Mouse (Mus musculus): ENCODE data around the gene Cavin1. TPM values are rescaled to one million over a fixed set of nuclear protein-coding genes. Genes with fewer than 3 reads are reported as not detected.

Gene Cavin1
- polyA plus RNA-seq, 1 experiment = 27.4 TPM

GRCm38 (mm10) chr11:100957244-100957643 lies 13.4 kb downstream of the Cavin1 start:
- H3K27me3 ChIP-seq (ENCODE audit: control insufficient read depth, insufficient read depth, low read length) = peaks cover 11% of the 10 kb centered on the region
- H3K4me1 ChIP-seq (ENCODE audit: control insufficient read depth, insufficient read depth, insufficient read length, low read length) = peaks cover 9% of the 10 kb centered on the region
- H3K27ac ChIP-seq (ENCODE audit: insufficient read depth, low read depth, low read length) = no peak overlapping the region
- TF ChIP-seq CTCF (IDR thresholded peaks at IDR 0.05; ENCODE audit: extremely low read depth, insufficient read length, insufficient replicate concordance, low read depth, low read length) (peak; percentile 95), POLR2A (IDR thresholded peaks at IDR 0.05; ENCODE audit: low read depth, low read length) (no peak)
- 2% methylated on average over 5 of the region's 5 CpGs for WGBS
- H3K4me3 ChIP-seq (ENCODE audit: low read depth, low read length) = no peak overlapping the region
- no peaks in the 10 kb centered on the region; the same call in 1 of the 2 replicates for H3K36me3 ChIP-seq (ENCODE audit: control insufficient read depth, insufficient read depth, low read length)

DNA sequence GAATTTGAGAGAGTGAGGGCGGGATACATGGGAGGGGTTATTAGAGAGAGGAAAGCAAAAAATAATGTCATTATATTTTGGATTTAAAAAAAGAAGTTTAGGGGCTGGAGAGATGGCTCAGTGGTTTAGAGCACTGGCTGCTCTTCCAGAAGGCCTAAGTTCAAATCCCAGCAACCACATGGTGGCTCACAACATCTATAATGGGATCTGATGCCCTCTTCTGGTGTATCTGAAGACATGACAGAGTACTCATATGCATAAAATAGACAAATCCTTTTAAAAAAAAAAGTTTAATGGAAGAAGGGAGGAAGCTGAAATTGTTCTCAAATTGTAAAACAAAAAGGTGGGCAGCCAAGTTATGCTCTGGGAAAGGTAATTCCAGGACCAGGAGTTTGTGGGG lies 21.1 kb downstream of the Cavin1 start:
- Histone ChIP-seq H3K4me3 (ENCODE audit: low read depth, low read length) (no peak overlapping the region), H3K36me3 (ENCODE audit: control insufficient read depth, insufficient read depth, low read length) (no peaks in the 10 kb centered on the region), H3K27ac (ENCODE audit: insufficient read depth, low read depth, low read length) (no peak overlapping the region), H3K27me3 (ENCODE audit: control insufficient read depth, insufficient read depth, low read length) (no peaks in the 10 kb centered on the region), H3K4me1 (ENCODE audit: control insufficient read depth, insufficient read depth, insufficient read length, low read length) (peaks cover 3% of the 10 kb centered on the region; the same call in 1 of the 2 replicates)
- TF ChIP-seq POLR2A (IDR thresholded peaks at IDR 0.05; ENCODE audit: low read depth, low read length) (no peak), CTCF (IDR thresholded peaks at IDR 0.05; ENCODE audit: extremely low read depth, insufficient read length, insufficient replicate concordance, low read depth, low read length) (no peak)
- WGBS = 100% methylated on average over 1 of the region's 1 CpGs

- TF ChIP-seq POLR2A (IDR thresholded peaks at IDR 0.05; ENCODE audit: low read depth, low read length) = no peak
- no peak for TF ChIP-seq CTCF (IDR thresholded peaks at IDR 0.05; ENCODE audit: extremely low read depth, insufficient read length, insufficient replicate concordance, low read depth, low read length)
- H3K36me3 ChIP-seq (ENCODE audit: control insufficient read depth, insufficient read depth, low read length) = no peaks in the 10 kb centered on the region
- H3K27ac ChIP-seq (ENCODE audit: insufficient read depth, low read depth, low read length) = no peak overlapping the region
- no peaks in the 10 kb centered on the region for H3K27me3 ChIP-seq (ENCODE audit: control insufficient read depth, insufficient read depth, low read length)
- 42% methylated on average over 4 of the region's 4 CpGs for WGBS
- H3K4me3 ChIP-seq (ENCODE audit: low read depth, low read length) = no peak overlapping the region
- peaks cover 3% of the 10 kb centered on the region; the same call in 1 of the 2 replicates for H3K4me1 ChIP-seq (ENCODE audit: control insufficient read depth, insufficient read depth, insufficient read length, low read length)
Measured at GRCm38 (mm10) chr11:100948317-100948716, 22.4 kb downstream of the Cavin1 start.

- Histone ChIP-seq H3K36me3 (ENCODE audit: control insufficient read depth, insufficient read depth, low read length) (no peaks in the 10 kb centered on the region), H3K4me3 (ENCODE audit: low read depth, low read length) (no peak overlapping the region), H3K27ac (ENCODE audit: insufficient read depth, low read depth, low read length) (no peak overlapping the region), H3K4me1 (ENCODE audit: control insufficient read depth, insufficient read depth, insufficient read length, low read length) (peaks cover 3% of the 10 kb centered on the region; the same call in 1 of the 2 replicates), H3K27me3 (ENCODE audit: control insufficient read depth, insufficient read depth, low read length) (no peaks in the 10 kb centered on the region)
- peak; percentile 29; the same call in 1 of the 2 replicates for TF ChIP-seq CTCF (IDR thresholded peaks at IDR 0.05; ENCODE audit: extremely low read depth, insufficient read length, insufficient replicate concordance, low read depth, low read length)
- TF ChIP-seq POLR2A (IDR thresholded peaks at IDR 0.05; ENCODE audit: low read depth, low read length) = no peak
Measured at GRCm38 (mm10) chr11:100947548-100947947, 23.1 kb downstream of the Cavin1 start.

GRCm38 (mm10) chr11:100946862-100947261 lies 23.8 kb downstream of the Cavin1 start:
- WGBS = 57% methylated on average over 4 of the region's 4 CpGs
- no peak for TF ChIP-seq POLR2A (IDR thresholded peaks at IDR 0.05; ENCODE audit: low read depth, low read length)

GRCm38 (mm10) chr11:100942388-100942787 lies 28.3 kb downstream of the Cavin1 start:
- TF ChIP-seq CTCF (IDR thresholded peaks at IDR 0.05; ENCODE audit: extremely low read depth, insufficient read length, insufficient replicate concordance, low read depth, low read length) (no peak), POLR2A (IDR thresholded peaks at IDR 0.05; ENCODE audit: low read depth, low read length) (no peak)
- 36% methylated on average over 1 of the region's 1 CpGs for WGBS
- no peak overlapping the region for H3K4me3 ChIP-seq (ENCODE audit: low read depth, low read length)

More at GRCm38 (mm10) chr11:100946862-100947261, 23.8 kb downstream of the Cavin1 start:
- Histone ChIP-seq H3K36me3 (ENCODE audit: control insufficient read depth, insufficient read depth, low read length) (no peaks in the 10 kb centered on the region), H3K4me3 (ENCODE audit: low read depth, low read length) (no peak overlapping the region), H3K27me3 (ENCODE audit: control insufficient read depth, insufficient read depth, low read length) (no peaks in the 10 kb centered on the region), H3K4me1 (ENCODE audit: control insufficient read depth, insufficient read depth, insufficient read length, low read length) (peaks cover 2% of the 10 kb centered on the region; the same call in 1 of the 2 replicates), H3K27ac (ENCODE audit: insufficient read depth, low read depth, low read length) (no peak overlapping the region)

DNA sequence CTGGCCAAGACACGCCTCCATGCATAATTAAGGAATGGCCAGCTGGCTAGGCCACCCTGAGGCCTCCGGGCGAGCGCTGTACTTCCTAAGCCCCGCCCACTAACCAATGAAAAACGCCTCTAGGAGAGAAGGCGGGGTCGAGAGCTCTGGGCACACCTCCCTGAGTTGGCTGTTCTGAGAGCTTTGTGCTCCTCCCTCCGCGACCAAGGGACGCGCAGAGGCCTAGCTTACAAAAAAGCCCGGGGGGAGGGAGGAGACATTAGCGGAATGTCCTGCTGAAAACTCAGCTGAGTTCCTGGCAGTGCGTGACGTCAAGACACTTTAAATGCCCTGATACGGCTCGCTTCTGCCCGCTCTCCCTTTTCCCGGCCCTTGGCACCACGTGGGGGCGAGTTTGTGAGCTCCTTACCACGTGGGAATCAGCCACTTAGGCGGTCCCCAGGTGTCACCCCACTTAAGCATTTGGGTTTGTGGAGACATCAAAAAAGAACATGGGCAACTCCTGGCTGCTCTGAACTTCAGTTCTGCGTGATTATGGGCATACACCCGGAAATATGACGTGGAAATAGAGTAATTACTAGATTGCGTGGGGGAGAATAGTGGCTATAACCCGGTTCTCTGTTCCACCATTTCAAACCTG lies 31.1 kb downstream of the Cavin1 start, which contains the start of gene Stat3:
Gene Stat3 (minus strand): TSS at position 29 of the 640 bp plus-strand sequence.
- H3K4me1 ChIP-seq (ENCODE audit: control insufficient read depth, insufficient read depth, insufficient read length, low read length) = peaks cover 8% of the 10 kb centered on the region; the same call in 1 of the 2 replicates
- TF ChIP-seq POLR2A (IDR thresholded peaks at IDR 0.05; ENCODE audit: low read depth, low read length) (no peak; the same call in none of the 2 replicates), CTCF (IDR thresholded peaks at IDR 0.05; ENCODE audit: extremely low read depth, insufficient read length, insufficient replicate concordance, low read depth, low read length) (no peak)
- H3K27ac ChIP-seq (ENCODE audit: insufficient read depth, low read depth, low read length) = peak within 1 kb of the TSS; percentile 93
- WGBS = under 1% methylated on average over 29 of the region's 29 CpGs
- peak within 1 kb of the TSS; percentile 96 for H3K4me3 ChIP-seq (ENCODE audit: low read depth, low read length)
- H3K36me3 ChIP-seq (ENCODE audit: control insufficient read depth, insufficient read depth, low read length) = no peaks in the 10 kb centered on the region
- H3K27me3 ChIP-seq (ENCODE audit: control insufficient read depth, insufficient read depth, low read length) = no peaks in the 10 kb centered on the region

More at GRCm38 (mm10) chr11:100942388-100942787, 28.3 kb downstream of the Cavin1 start:
- H3K27me3 ChIP-seq (ENCODE audit: control insufficient read depth, insufficient read depth, low read length) = no peaks in the 10 kb centered on the region
- H3K4me1 ChIP-seq (ENCODE audit: control insufficient read depth, insufficient read depth, insufficient read length, low read length) = no peaks in the 10 kb centered on the region
- no peaks in the 10 kb centered on the region for H3K36me3 ChIP-seq (ENCODE audit: control insufficient read depth, insufficient read depth, low read length)
- no peak overlapping the region for H3K27ac ChIP-seq (ENCODE audit: insufficient read depth, low read depth, low read length)
